Mouse (Mus musculus) MEL (cell line): ENCODE measurements around the gene Dock10. TPM values are rescaled to one million over a fixed set of nuclear protein-coding genes. Genes with fewer than 3 reads are reported as not detected.

Experiments used
- DNase-seq: peaks from one replicate; pipeline ENCODE4 v3.0.0; 2011; ENCODE audit warnings: low read depth, low spot score
- H3K27ac ChIP-seq: 2 replicates; pipeline ENCODE4 v1.5.1; 2012; ENCODE audit warnings: low read depth, mild to moderate bottlenecking, control low read depth, low read length, moderate library complexity; ENCODE audit not compliant: control insufficient read depth
- H3K27me3 ChIP-seq, 2 experiments: fragments of 150-350 bp in 1 of 2; sonication (generic) in 1 of 2; 2 replicates each; pipeline ENCODE4 v1.6.1; 2012; ENCODE audit warnings: low read length in 2 of 2, mild to moderate bottlenecking in 2 of 2, improper control_type of control experiment in 1 of 2, moderate library complexity in 1 of 2; ENCODE audit not compliant: insufficient read depth in 2 of 2, control insufficient read depth in 1 of 2
- H3K36me3 ChIP-seq, 2 experiments: 2 replicates each; pipeline ENCODE4 v1.6.1; 2012 to 2014; ENCODE audit warnings: low read length in 2 of 2, improper control_type of control experiment in 1 of 2, inconsistent platforms in 1 of 2, mild to moderate bottlenecking in 1 of 2; ENCODE audit not compliant: insufficient read depth in 2 of 2, control insufficient read depth in 1 of 2
- H3K4me1 ChIP-seq, 2 experiments: fragments of 150-350 bp in 1 of 2; sonication (generic) in 1 of 2; 2 replicates each; pipeline ENCODE4 v1.6.1; 2012; ENCODE audit warnings: low read length in 2 of 2, improper control_type of control experiment in 1 of 2, mild to moderate bottlenecking in 1 of 2; ENCODE audit not compliant: insufficient read depth in 2 of 2, control insufficient read depth in 1 of 2
- H3K4me3 ChIP-seq, 2 experiments: fragments of 150-350 bp in 1 of 2; sonication (generic) in 1 of 2; 2 replicates each; pipeline ENCODE4 v1.5.1; 2012; ENCODE audit warnings: low read depth in 2 of 2, low read length in 2 of 2, mild to moderate bottlenecking in 2 of 2, moderate library complexity in 2 of 2, control low read depth in 1 of 2, improper control_type of control experiment in 1 of 2; ENCODE audit not compliant: control insufficient read depth in 1 of 2, insufficient read depth in 1 of 2
- H3K79me2 ChIP-seq: 2 replicates; pipeline ENCODE4 v1.6.1; 2012; ENCODE audit warnings: mild to moderate bottlenecking, low read length, moderate library complexity; ENCODE audit not compliant: control insufficient read depth, poor library complexity, insufficient read depth
- H3K9ac ChIP-seq: 2 replicates; pipeline ENCODE4 v1.6.1; 2012; ENCODE audit warnings: low read depth, mild to moderate bottlenecking, control low read depth, low read length, moderate library complexity; ENCODE audit not compliant: control insufficient read depth, poor library complexity, severe bottlenecking
- H3K9me3 ChIP-seq: fragments of 150-350 bp; sonication (generic); replicated peaks from 2 replicates; pipeline ENCODE4 v1.6.1; 2012; ENCODE audit warnings: mild to moderate bottlenecking, low read length, improper control_type of control experiment, moderate library complexity; ENCODE audit not compliant: insufficient read depth
- BHLHE40 ChIP-seq: IDR thresholded peaks from 2 replicates; pipeline ENCODE4 v1.6.1; 2012; ENCODE audit warnings: low read depth, mild to moderate bottlenecking, inconsistent platforms, low read length, improper control_type of control experiment, borderline replicate concordance
- E2F4 ChIP-seq: IDR thresholded peaks from 2 replicates; pipeline ENCODE4 v1.6.1; 2011; ENCODE audit warnings: low read depth, low read length, improper control_type of control experiment, borderline replicate concordance
- ELF1 ChIP-seq: IDR thresholded peaks from 2 replicates; pipeline ENCODE4 v1.6.1; 2014; ENCODE audit warnings: low read depth, mild to moderate bottlenecking, inconsistent platforms, low read length, improper control_type of control experiment, moderate library complexity
- GABPA ChIP-seq: IDR thresholded peaks from 2 replicates; pipeline ENCODE4 v1.6.1; 2012; ENCODE audit warnings: low read depth, mild to moderate bottlenecking, inconsistent platforms, low read length, improper control_type of control experiment, moderate library complexity
- GATA1 ChIP-seq: IDR thresholded peaks from 2 replicates; pipeline ENCODE4 v1.6.1; 2011; ENCODE audit warnings: low read depth, low read length, improper control_type of control experiment
- HCFC1 ChIP-seq: IDR thresholded peaks from 2 replicates; pipeline ENCODE4 v1.6.1; 2012; ENCODE audit warnings: low read depth, mild to moderate bottlenecking, inconsistent platforms, low read length, improper control_type of control experiment, moderate library complexity
- JUND ChIP-seq: IDR thresholded peaks from 2 replicates; pipeline ENCODE4 v1.6.1; 2011; ENCODE audit warnings: low read depth, mild to moderate bottlenecking, improper control_type of control experiment, low read length
- KAT2A ChIP-seq: conservative IDR thresholded peaks from 2 replicates; pipeline ENCODE4 v1.6.1; 2012; ENCODE audit warnings: low read depth, low read length, improper control_type of control experiment, inconsistent platforms
- MAFK ChIP-seq: IDR thresholded peaks from 2 replicates; pipeline ENCODE4 v1.6.1; 2011; ENCODE audit warnings: low read depth, mild to moderate bottlenecking, low read length, improper control_type of control experiment, borderline replicate concordance
- MAX ChIP-seq: IDR thresholded peaks from 2 replicates; pipeline ENCODE4 v1.6.1; 2011; ENCODE audit warnings: low read length, improper control_type of control experiment
- MAZ ChIP-seq: IDR thresholded peaks from 2 replicates; pipeline ENCODE4 v1.6.1; 2012; ENCODE audit warnings: low read depth, mild to moderate bottlenecking, inconsistent platforms, low read length, improper control_type of control experiment
- MEF2A ChIP-seq: IDR thresholded peaks from 2 replicates; pipeline ENCODE4 v1.6.1; 2014; ENCODE audit warnings: low read depth, mild to moderate bottlenecking, inconsistent platforms, low read length, improper control_type of control experiment; ENCODE audit not compliant: poor library complexity, insufficient replicate concordance, severe bottlenecking; ENCODE audit errors: extremely low read depth
- MXI1 ChIP-seq: IDR thresholded peaks from 2 replicates; pipeline ENCODE4 v1.6.1; 2011; ENCODE audit warnings: mild to moderate bottlenecking, low read depth, low read length, improper control_type of control experiment
- MYC ChIP-seq: IDR thresholded peaks from 2 replicates; pipeline ENCODE4 v1.6.1; 2011; ENCODE audit warnings: low read depth, mild to moderate bottlenecking, low read length, improper control_type of control experiment, moderate library complexity
- NRF1 ChIP-seq: IDR thresholded peaks from 2 replicates; pipeline ENCODE4 v1.6.1; 2014; ENCODE audit warnings: low read depth, mild to moderate bottlenecking, inconsistent platforms, low read length, improper control_type of control experiment, moderate library complexity; ENCODE audit not compliant: poor library complexity, insufficient read depth, severe bottlenecking
- POLR2A ChIP-seq, 2 experiments: IDR thresholded peaks; 2 replicates each; pipeline ENCODE4 v1.6.1; 2011 to 2012; ENCODE audit warnings: low read length in 2 of 2, mild to moderate bottlenecking in 2 of 2, control low read depth in 1 of 2, improper control_type of control experiment in 1 of 2, low read depth in 1 of 2, moderate library complexity in 1 of 2; ENCODE audit not compliant: control insufficient read depth in 1 of 2, insufficient read depth in 1 of 2, poor library complexity in 1 of 2
- RAD21 ChIP-seq: IDR thresholded peaks from 2 replicates; pipeline ENCODE4 v1.6.1; 2011; ENCODE audit warnings: mild to moderate bottlenecking, low read depth, low read length, improper control_type of control experiment
- RCOR1 ChIP-seq: IDR thresholded peaks from 2 replicates; pipeline ENCODE4 v1.6.1; 2012; ENCODE audit warnings: low read depth, mild to moderate bottlenecking, inconsistent platforms, low read length, improper control_type of control experiment
- TBP ChIP-seq: IDR thresholded peaks from 2 replicates; pipeline ENCODE4 v1.8.0; 2011; ENCODE audit warnings: low read depth, low read length, improper control_type of control experiment
- UBTF ChIP-seq: IDR thresholded peaks from 2 replicates; pipeline ENCODE4 v1.6.1; 2012; ENCODE audit warnings: low read depth, mild to moderate bottlenecking, inconsistent platforms, low read length, improper control_type of control experiment, moderate library complexity, borderline replicate concordance; ENCODE audit not compliant: insufficient read depth
- USF1 ChIP-seq: IDR thresholded peaks from 2 replicates; pipeline ENCODE4 v1.6.1; 2014; ENCODE audit warnings: low read depth, mild to moderate bottlenecking, inconsistent platforms, low read length, improper control_type of control experiment, moderate library complexity
- USF2 ChIP-seq, 2 experiments: IDR thresholded peaks; 2 replicates each; pipeline ENCODE4 v1.6.1; 2011 to 2012; ENCODE audit warnings: improper control_type of control experiment in 2 of 2, low read length in 2 of 2, borderline replicate concordance in 1 of 2, inconsistent platforms in 1 of 2, low read depth in 1 of 2, mild to moderate bottlenecking in 1 of 2; ENCODE audit not compliant: insufficient read depth in 1 of 2
- ZKSCAN1 ChIP-seq: IDR thresholded peaks from 2 replicates; pipeline ENCODE4 v1.6.1; 2012; ENCODE audit warnings: low read depth, mild to moderate bottlenecking, inconsistent platforms, low read length, improper control_type of control experiment, moderate library complexity
- ZNF384 ChIP-seq: IDR thresholded peaks from 2 replicates; pipeline ENCODE4 v1.6.1; 2012; ENCODE audit warnings: low read depth, mild to moderate bottlenecking, inconsistent platforms, low read length, improper control_type of control experiment
- polyA plus RNA-seq, 2 experiments: library from polyadenylated mRNA; stranded (reverse) in 1 of 2; unstranded in 1 of 2; fragments of >175 nt in 1 of 2; fragments of >200 nt in 1 of 2; gene quantifications; 2 replicates each; pipeline versions ENCODE4 v1.2.1 to v1.2.4; 2012; ENCODE audit warnings: low replicate concordance in 2 of 2, low read depth in 1 of 2; ENCODE audit not compliant: insufficient read length in 2 of 2, insufficient read depth in 1 of 2, missing spikeins in 1 of 2
- total RNA-seq: library from RNA; depleted of rRNA; stranded (reverse); fragments of 300-350 nt; gene quantifications from 2 replicates; pipeline ENCODE4 v1.2.3, GENCODE M21; 2012

Gene Dock10
- total and polyA plus RNA-seq, 3 experiments, result 11.5 to 74.0 (median 14.3) TPM

DNA sequence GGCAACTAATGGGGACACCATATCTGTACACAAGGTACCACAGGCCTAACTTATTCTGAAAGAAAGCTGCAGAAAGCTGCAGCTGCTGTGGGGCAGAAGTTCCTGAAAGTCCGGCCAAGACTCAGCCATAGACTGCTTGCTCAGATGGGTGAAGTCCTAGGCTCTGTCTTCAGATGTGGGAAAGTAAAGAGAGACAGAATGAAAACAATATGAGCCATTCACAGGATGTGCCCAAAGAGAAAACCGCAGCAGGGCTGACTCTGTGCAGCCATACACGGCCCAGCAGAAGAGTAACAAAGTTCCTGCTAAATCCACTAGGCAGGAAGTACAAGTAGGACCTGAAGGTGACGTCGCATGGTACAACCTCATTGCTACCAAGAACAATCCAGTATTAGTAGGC, 27.7 kb downstream of the Dock10 start:
- H3K27me3 ChIP-seq, result no peaks in the 10 kb centered on the region
- no peak overlapping the region for H3K27ac ChIP-seq
- no peaks in the 10 kb centered on the region for H3K9me3 ChIP-seq
- TF ChIP-seq HCFC1 (no peak), GATA1 (no peak), RCOR1 (no peak), TBP (no peak), MEF2A (no peak), MAX (no peak), UBTF (no peak), MAZ (no peak), GABPA (no peak), MAFK (no peak), ZKSCAN1 (no peak), ELF1 (no peak), USF1 (no peak)
- H3K9ac ChIP-seq, result no peak overlapping the region
- no peak for DNase-seq
- H3K4me1 ChIP-seq, result no peaks in the 10 kb centered on the region
- H3K36me3 ChIP-seq, result no peaks in the 10 kb centered on the region; a peak in 1 of 4 replicates
- no peak overlapping the region for H3K4me3 ChIP-seq
- H3K79me2 ChIP-seq, result no peaks in the 10 kb centered on the region; the same call in 1 of the 2 replicates

DNA sequence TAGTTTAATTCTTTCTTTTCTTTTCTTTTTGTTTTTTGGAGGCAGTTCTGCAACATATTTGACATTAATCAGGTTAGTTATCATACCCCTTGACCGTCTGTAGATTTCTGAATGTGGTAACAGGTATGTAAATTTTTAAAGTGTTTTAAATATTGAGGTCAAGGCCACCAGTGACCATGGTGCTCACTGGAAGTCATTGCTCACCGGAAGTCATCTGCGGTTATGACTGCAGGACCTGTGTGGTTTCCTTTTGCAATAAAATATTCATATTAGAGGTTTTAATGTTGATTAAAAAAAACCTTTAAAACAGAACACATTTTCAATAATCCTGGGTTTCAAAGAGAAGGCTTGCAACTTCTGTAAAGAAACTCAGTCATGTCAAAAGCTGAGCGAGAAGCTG, 28.2 kb downstream of the Dock10 start:
- H3K27me3 ChIP-seq, result no peaks in the 10 kb centered on the region
- no peak for DNase-seq
- H3K36me3 ChIP-seq, result no peaks in the 10 kb centered on the region; a peak in 1 of 4 replicates
- H3K9me3 ChIP-seq, result no peaks in the 10 kb centered on the region
- no peak overlapping the region for H3K9ac ChIP-seq
- H3K4me3 ChIP-seq, result no peak overlapping the region
- no peak overlapping the region for H3K27ac ChIP-seq
- no peaks in the 10 kb centered on the region; the same call in 1 of the 2 replicates for H3K79me2 ChIP-seq
- TF ChIP-seq NRF1 (no peak), POLR2A (IDR thresholded peaks at IDR 0.05; ENCODE audit: control insufficient read depth in 1 of 2, insufficient read depth in 1 of 2, low read depth in 1 of 2, low read length in 2 of 2, poor library complexity in 1 of 2) (no peak), E2F4 (no peak), ZNF384 (no peak), MYC (no peak), MXI1 (no peak), KAT2A (no peak), GABPA (no peak), JUND (no peak), RAD21 (no peak), BHLHE40 (no peak), USF2 (IDR thresholded peaks at IDR 0.05; ENCODE audit: borderline replicate concordance in 1 of 2, insufficient read depth in 1 of 2, low read depth in 1 of 2, low read length in 2 of 2) (no peak), ZKSCAN1 (no peak), MAX (no peak), HCFC1 (no peak), MEF2A (no peak)
- H3K4me1 ChIP-seq, result no peaks in the 10 kb centered on the region
